Mouse (Mus musculus) cortical plate, adult 2 months (tissue): ENCODE measurements at regions not wholly inside any gene's neighbourhood (a gene's known extent, or its start where the extent isn't known, plus 50 kb on each side); places are given as distances from the start of the nearest gene placed in this dataset.

Experiments
- H3K27ac ChIP-seq: fragments of 200-500 bp; 2 replicates; pipeline ENCODE4 v1.5.1; 2012; ENCODE audit warnings: low read length, control low read depth, inconsistent platforms; ENCODE audit not compliant: insufficient read depth
- H3K4me1 ChIP-seq: fragments of 200-500 bp; 2 replicates; pipeline ENCODE4 v1.6.1; 2011; ENCODE audit warnings: low read length; ENCODE audit not compliant: control insufficient read depth, insufficient read depth
- H3K4me3 ChIP-seq: fragments of 200-500 bp; 2 replicates; pipeline ENCODE4 v1.5.1; 2011; ENCODE audit warnings: mild to moderate bottlenecking, low read length, control low read depth; ENCODE audit not compliant: insufficient read depth
- CTCF ChIP-seq: fragments of 200-500 bp; IDR thresholded peaks from 2 replicates; pipeline ENCODE4 v1.5.1; 2011; ENCODE audit warnings: mild to moderate bottlenecking, control low read depth, low read length; ENCODE audit not compliant: insufficient read depth; ENCODE audit errors: extremely low read depth
- POLR2A ChIP-seq: fragments of 200-500 bp; IDR thresholded peaks from 2 replicates; pipeline ENCODE4 v1.6.1; 2011; ENCODE audit warnings: mild to moderate bottlenecking, low read length, control low read depth; ENCODE audit not compliant: insufficient read depth; ENCODE audit errors: extremely low read depth

DNA sequence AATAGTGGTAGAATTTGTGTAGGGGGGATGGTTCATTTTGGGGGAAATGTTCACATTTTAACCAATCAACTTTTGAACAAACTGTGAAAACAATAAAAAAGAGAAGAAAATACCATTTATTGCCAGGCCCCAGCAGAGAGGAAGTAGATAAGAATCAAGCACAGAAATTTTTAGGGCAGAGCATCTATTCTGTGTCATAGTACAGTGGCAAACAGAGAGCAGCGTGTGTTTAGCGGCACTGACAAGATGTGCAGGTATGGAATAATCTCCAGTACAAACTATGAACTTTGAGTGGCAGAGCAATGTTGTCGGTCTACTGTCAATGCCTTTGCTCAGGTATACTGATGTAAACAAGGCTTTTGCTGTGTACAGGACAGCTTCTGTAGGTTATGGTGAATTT, 99.4 kb upstream of the Bmper start:
- Histone ChIP-seq H3K4me1 (peaks cover 5% of the 10 kb centered on the region; the same call in 1 of the 2 replicates), H3K27ac (no peak overlapping the region), H3K4me3 (no peak overlapping the region)
- no peak for TF ChIP-seq CTCF
- no peak for TF ChIP-seq POLR2A

DNA sequence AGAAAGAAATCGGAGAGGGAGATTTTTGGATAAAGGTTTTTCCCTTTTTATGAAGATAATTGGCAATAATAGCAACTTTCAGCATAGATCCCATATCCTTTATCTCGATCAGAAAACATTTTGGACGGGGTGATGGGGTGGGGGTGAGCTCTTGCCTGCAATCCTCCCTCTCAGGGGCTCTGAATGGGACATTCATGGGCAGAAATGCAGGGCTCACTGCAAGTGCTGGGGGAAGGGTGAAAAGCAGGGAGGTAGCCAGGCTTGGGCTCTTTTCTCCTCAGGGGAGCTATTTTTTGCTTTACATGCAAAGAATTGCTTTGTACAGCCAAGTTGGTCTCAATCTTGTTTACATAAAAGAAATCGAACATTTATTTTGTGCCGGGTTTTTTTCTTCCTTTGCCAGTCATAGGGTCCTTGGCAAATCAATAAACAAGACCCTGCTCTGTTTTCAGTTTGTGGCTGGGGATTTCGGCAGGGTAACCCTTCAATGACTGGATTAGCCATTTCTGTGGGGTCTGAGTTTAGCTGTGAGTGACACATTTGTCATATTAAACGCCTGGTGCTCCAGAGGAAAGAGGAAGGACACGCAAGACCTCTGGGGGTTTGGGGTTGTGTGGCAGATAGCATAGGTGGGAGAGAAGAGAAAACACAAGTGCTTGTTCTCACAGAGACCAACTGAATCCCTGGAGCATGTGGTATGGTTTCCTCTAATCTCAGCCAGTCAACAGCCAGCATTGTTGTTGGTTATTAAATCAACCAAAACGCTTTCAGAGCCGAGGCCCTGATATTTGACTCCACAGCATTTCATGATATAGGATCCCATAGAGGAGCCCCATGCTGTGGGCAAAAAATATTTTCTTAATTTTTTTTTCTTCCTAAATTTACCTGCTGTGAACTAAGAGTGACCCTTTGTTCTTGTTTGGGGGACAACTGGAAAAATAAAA, 96.8 kb upstream of the Bmper start:
- no peak for TF ChIP-seq CTCF
- TF ChIP-seq POLR2A: no peak

DNA sequence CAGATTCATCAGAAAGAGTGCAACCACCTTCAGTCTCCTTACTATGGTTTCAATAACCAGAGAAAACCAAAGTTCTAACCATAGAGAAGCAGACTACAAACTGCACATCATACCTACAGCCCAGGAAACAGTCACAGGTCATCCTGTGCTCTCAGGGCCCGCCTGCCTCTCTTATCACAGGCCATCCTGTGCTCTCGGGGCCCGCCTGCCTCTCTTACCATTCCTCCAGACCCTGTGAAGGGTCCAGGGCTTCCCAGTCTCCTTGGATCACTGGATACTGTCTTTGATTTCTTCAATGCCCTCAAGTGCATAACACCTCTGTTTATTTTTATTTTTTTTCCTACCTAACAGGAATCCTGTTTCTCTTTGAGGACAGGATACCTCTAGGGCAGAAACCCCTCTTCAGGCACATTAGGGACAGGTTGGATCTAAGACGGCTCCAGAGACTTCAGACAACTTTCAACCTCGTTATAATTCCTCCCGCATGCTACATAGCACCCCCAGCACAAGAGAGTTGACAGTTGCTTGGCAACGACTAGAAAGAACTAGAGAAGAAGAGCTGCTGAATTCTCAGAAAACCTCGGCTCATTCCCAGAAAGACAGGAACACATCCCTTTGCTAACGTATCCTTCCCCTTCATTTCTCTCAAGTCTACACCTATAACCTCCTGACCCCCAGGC, 95.4 kb upstream of the Bmper start:
- no peak for TF ChIP-seq POLR2A
- TF ChIP-seq CTCF: no peak
- Histone ChIP-seq H3K4me3 (no peak overlapping the region), H3K27ac (peak overlapping the region; percentile 81), H3K4me1 (peaks cover 5% of the 10 kb centered on the region; the same call in 1 of the 2 replicates)

More for the DNA sequence above, 96.8 kb upstream of the Bmper start:
- H3K4me3 ChIP-seq: no peak overlapping the region
- H3K27ac ChIP-seq: no peak overlapping the region
- H3K4me1 ChIP-seq: peaks cover 5% of the 10 kb centered on the region; the same call in 1 of the 2 replicates

DNA sequence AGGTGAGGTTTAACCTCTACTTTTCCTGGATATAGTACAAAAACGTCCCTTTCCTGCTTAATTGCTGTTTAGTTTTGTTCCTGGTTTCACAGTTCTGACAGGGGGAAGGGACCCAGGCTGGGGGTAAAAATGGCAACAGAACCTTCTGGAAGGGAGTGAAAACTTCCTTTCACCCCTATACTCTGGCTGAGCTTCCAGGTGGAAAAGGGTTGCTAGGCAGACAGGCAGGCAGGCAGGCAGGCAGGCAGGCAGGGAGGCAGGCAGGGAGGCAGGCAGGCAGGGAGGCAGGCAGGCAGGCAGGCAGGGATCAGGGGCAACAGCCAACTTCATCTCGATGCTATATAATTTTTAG, 94.9 kb upstream of the Bmper start:
- peak overlapping the region; percentile 81 for H3K27ac ChIP-seq

DNA sequence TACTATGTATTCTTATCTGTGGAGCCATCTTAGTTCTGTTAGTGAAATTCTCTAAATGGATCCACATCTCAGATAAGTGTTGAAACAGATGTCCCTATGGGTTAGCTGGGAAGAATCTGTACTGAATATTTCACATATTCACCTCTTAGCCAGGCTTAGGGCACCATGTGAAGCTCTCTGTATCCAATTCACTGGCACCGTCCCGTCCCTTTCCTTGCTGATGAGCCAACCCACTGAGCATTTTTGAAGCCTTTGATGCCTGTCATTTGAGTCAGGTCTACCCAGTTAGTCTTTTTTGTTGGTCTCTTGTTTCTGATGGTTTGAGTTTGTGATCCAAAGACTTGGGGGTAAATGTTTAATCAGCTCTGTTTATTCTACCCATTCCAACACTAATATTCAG, 88.9 kb upstream of the Bmper start:
- Histone ChIP-seq H3K4me1 (no peaks in the 10 kb centered on the region), H3K4me3 (no peak overlapping the region), H3K27ac (no peak overlapping the region)
- TF ChIP-seq POLR2A: no peak
- TF ChIP-seq CTCF: no peak

More for the DNA sequence above, 94.9 kb upstream of the Bmper start:
- TF ChIP-seq POLR2A (no peak), CTCF (no peak)
- H3K4me1 ChIP-seq: peaks cover 5% of the 10 kb centered on the region; the same call in 1 of the 2 replicates
- H3K4me3 ChIP-seq: no peak overlapping the region

DNA sequence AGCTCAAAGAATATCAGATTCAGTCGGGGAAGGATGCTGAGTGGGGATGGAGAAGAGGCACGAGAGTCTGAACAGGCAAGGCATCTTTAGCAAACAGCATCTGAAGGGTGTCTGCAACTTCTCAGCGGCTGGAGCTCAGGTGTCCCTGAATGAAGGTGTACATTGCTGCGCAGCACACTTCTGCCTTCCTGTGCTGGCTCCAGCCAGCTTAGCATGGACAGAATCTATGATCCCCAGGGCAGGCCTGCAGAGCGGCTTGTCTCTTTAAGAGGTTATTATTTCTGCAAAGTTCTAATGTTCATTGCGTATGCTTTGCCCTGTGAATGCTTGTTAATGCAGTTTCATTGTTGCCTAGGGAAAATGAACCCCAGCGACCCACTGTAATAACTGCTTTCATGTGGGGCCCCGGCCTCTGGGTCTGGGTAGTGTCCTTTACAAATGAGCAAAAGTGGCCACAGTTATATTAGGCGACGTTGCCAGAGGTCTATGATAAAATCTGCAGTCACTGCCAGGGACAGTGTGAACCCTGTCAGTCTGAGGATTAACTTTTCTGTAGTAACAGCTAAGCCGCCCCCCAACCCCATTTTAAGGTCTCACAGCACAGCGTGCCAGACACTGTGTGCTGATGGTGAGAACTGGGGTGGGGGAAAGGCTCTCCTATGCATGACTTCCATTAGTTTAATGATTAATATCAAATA, 88.3 kb upstream of the Bmper start:
- no peaks in the 10 kb centered on the region for H3K4me1 ChIP-seq
- H3K4me3 ChIP-seq: no peak overlapping the region
- TF ChIP-seq CTCF (no peak), POLR2A (no peak)
- H3K27ac ChIP-seq: no peak overlapping the region

DNA sequence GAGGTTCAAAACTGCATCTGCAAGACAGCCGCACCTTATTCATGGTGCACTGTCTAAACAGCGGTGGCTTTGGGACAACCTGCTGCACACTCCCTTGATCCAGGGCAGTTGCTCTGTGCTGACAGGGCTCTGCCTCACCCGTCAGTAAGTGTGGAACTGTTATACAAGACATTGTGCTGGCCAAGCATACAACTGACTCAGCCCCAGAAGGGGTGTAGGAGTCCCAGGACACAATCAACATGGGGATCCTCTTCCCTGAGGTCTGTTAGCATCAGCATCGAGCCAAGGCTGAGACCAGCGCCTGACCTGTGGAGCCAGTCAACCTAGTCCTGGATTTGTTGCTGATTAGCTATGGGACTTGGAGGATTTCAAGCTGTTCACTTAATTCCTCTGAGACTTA, 86.4 kb upstream of the Bmper start:
- TF ChIP-seq CTCF (no peak), POLR2A (no peak)
- Histone ChIP-seq H3K4me1 (no peaks in the 10 kb centered on the region), H3K4me3 (no peak overlapping the region), H3K27ac (no peak overlapping the region)

DNA sequence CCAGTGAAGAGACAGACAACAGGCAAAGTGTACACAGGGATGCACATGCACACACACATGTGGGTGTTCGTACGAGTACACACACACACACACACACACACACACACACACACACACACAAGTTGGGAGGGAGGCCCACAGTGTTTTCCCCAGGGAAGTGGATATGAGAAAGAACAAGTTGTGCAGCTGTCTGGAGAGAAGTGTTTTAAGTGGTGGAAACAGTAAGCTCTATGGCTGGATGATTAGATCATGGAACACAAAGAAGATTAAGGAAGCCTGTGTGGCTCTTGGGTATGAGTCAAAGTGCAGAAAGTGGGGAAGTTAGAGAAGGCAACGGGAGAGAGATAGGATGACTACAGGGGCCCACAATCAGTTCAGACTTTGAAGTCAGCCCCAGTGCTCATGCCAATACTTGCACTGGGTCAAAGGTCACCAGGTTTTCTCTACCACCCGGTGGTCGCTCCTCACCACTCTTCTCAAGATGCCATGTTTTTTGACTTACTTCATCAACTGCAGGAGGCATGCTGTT, 85.1 kb upstream of the Bmper start:
- no peak overlapping the region for H3K27ac ChIP-seq
- H3K4me1 ChIP-seq: no peaks in the 10 kb centered on the region
- TF ChIP-seq CTCF (no peak), POLR2A (no peak)
- H3K4me3 ChIP-seq: no peak overlapping the region

DNA sequence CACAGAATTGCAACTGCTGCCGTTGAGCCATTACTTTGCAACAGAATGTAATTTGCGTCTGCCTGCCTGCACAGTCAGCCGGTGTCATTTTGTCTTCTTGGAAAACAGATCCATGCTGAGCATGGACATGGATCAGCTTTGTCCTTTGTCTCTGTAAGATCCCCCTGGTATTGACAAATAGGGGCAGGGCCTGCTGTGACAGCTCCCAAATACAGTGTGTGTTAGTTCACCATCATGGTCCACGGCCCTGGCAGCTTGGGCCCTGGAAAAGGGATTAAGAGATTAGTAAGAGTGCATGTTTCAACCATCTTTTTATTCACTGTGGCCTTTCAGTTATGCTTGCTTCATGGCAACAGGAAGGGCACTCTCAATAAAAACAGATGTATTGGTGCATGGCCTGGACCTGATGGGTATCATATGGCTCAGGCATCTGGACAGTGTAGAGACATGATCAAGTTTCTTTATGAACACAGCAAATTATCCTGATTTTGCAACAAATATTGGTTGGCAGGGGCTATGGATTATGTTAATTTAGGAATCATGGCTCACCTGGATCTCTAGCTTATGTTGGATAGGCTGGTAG, 83.2 kb upstream of the Bmper start:
- TF ChIP-seq CTCF (no peak), POLR2A (no peak)
- H3K4me1 ChIP-seq: no peaks in the 10 kb centered on the region
- no peak overlapping the region for H3K4me3 ChIP-seq
- H3K27ac ChIP-seq: no peak overlapping the region
